Mouse (Mus musculus) erythroblast, embryonic 14.5 days (primary cell): ENCODE measurements around the gene Tdo2.

Experiments used
- GATA1 ChIP-seq: IDR thresholded peaks from 2 replicates; pipeline ENCODE4 v1.6.1; 2012; ENCODE audit warnings: low read length, inconsistent platforms, mixed read lengths
- TAL1 ChIP-seq: IDR thresholded peaks from 3 replicates; pipeline ENCODE4 v1.6.1; 2012; ENCODE audit warnings: low read length, inconsistent platforms, mixed read lengths

DNA sequence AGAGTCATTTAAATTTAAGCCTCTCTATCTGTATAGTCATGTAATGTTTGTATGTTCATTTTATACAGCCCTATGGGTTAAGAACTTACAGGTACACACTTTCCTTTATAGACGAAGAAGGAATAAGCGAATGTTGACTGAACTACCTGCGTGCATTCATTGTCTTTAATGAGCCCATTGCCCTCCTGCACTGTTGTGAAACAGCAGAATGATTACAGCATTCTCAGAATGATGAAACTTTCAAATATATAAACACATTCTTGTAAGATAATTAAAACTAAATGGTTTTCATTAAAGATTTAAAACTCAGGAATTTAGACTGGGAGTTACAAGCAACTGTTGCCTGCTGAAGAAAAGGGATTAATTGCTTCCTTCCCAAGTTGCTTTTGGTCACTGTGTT lies 11.6 kb upstream of the Tdo2 start:
- TF ChIP-seq GATA1 (no peak), TAL1 (no peak)
